Mouse (Mus musculus) embryonic facial prominence, embryonic 11.5 days (tissue): ENCODE measurements around the gene Hcn3. TPM values are rescaled to one million over a fixed set of nuclear protein-coding genes. Genes with fewer than 3 reads are reported as not detected.
A peak's percentile ranks its signal among the peaks of the same experiment; 100 is the strongest.

Source experiments
- ATAC-seq: fragments of 200-750 bp; cut with Nextera tagmentation; replicated peaks from 2 replicates; pipeline ENCODE4 v1.8.0; 2017; ENCODE audit warnings: low read depth; ENCODE audit not compliant: insufficient number of reproducible peaks, low FRiP score, low TSS enrichment
- DNase-seq: peaks from one replicate; pipeline ENCODE4 v3.0.0-alpha.2; 2015; ENCODE audit warnings: low spot score
- H3K27ac ChIP-seq: fragments of 300-500 bp; sonication (generic); replicated peaks from 2 replicates; pipeline ENCODE4 v1.5.1; 2014; ENCODE audit warnings: mild to moderate bottlenecking, low read depth, low read length, control low read depth
- H3K27me3 ChIP-seq: fragments of 300-500 bp; sonication (generic); 2 replicates; pipeline ENCODE4 v1.6.1; 2014; ENCODE audit warnings: mild to moderate bottlenecking, low read length, moderate library complexity, mixed read lengths; ENCODE audit not compliant: control insufficient read depth, insufficient read depth
- H3K36me3 ChIP-seq: fragments of 300-500 bp; sonication (generic); replicated peaks from 2 replicates; pipeline ENCODE4 v1.6.1; 2014; ENCODE audit warnings: low read depth, mild to moderate bottlenecking, low read length, moderate library complexity, mixed read lengths; ENCODE audit not compliant: control insufficient read depth, insufficient read depth
- H3K4me1 ChIP-seq: fragments of 300-500 bp; sonication (generic); 2 replicates; pipeline ENCODE4 v1.6.1; 2014; ENCODE audit warnings: low read length, mixed read lengths; ENCODE audit not compliant: control insufficient read depth, insufficient read depth
- H3K4me2 ChIP-seq: fragments of 300-500 bp; sonication (generic); 2 replicates; pipeline ENCODE4 v1.6.1; 2014; ENCODE audit warnings: low read depth, mild to moderate bottlenecking, control low read depth, low read length, moderate library complexity
- H3K4me3 ChIP-seq: fragments of 300-500 bp; sonication (generic); 2 replicates; pipeline ENCODE4 v1.5.1; 2014; ENCODE audit warnings: low read depth, low read length, control low read depth
- H3K9ac ChIP-seq: fragments of 300-500 bp; sonication (generic); replicated peaks from 2 replicates; pipeline ENCODE4 v1.6.1; 2014; ENCODE audit warnings: mild to moderate bottlenecking, control low read depth, low read length
- H3K9me3 ChIP-seq: fragments of 300-500 bp; sonication (generic); replicated peaks from 2 replicates; pipeline ENCODE4 v1.6.1; 2016; ENCODE audit warnings: mild to moderate bottlenecking, low read length, inconsistent platforms, mixed read lengths; ENCODE audit not compliant: control insufficient read depth
- WGBS: fragments of 180-500 bp; shearing (Covaris S2); extraction: QIAGEN DNeasy Blood & Tissue Kit; methylation state at CpG from one replicate; pipeline ENCODE4 v1.1.7; 2014; 5-methylcytosine and 5-hydroxymethylcytosine counted together
- polyA plus RNA-seq: library from polyadenylated mRNA; unstranded; fragments of >200 nt; fragmentation: Nextera tagmentation; extraction: Ambion mirVana; gene quantifications from 2 replicates; pipeline ENCODE4 v1.2.1, GENCODE M21; 2014

Hcn3 gene
- polyA plus RNA-seq, 1 experiment from 2014 or later: 1.2 TPM

GRCm38 (mm10) chr3:89101459-89101811 lies 58.6 kb downstream of the Hcn3 start:
- DNase-seq (no peak), ATAC-seq (peak; percentile 21; the same call in 1 of the 2 replicates)
- Histone ChIP-seq H3K4me3 (peak overlapping the region; percentile 84), H3K4me2 (peak overlapping the region; percentile 91), H3K27me3 (no peaks in the 10 kb centered on the region), H3K4me1 (no peaks in the 10 kb centered on the region; the same call in 1 of the 2 replicates), H3K27ac (peak overlapping the region; percentile 35; the same call in 1 of the 2 replicates), H3K9me3 (no peaks in the 10 kb centered on the region), H3K36me3 (no peaks in the 10 kb centered on the region; the same call in 1 of the 2 replicates), H3K9ac (peak overlapping the region; percentile 70)
- WGBS: under 1% methylated on average over 19 of the region's 19 CpGs

- 57% methylated on average over 7 of the region's 7 CpGs for WGBS
- peak within 1 kb of the TSS; percentile 70 for H3K9ac ChIP-seq
- peak within 1 kb of the TSS; percentile 35; the same call in 1 of the 2 replicates for H3K27ac ChIP-seq
- H3K27me3 ChIP-seq: no peaks in the 10 kb centered on the region
- no peaks in the 10 kb centered on the region; the same call in 1 of the 2 replicates for H3K4me1 ChIP-seq
- peak within 1 kb of the TSS; percentile 84 for H3K4me3 ChIP-seq
- H3K4me2 ChIP-seq: peak within 1 kb of the TSS; percentile 91
- DNase-seq (no peak), ATAC-seq (0 out of 2 replicates have a peak, but pooled peaks have one; percentile 12)
- peaks cover 3% of the 10 kb centered on the region; the same call in 1 of the 2 replicates for H3K36me3 ChIP-seq
- H3K9me3 ChIP-seq: no peaks in the 10 kb centered on the region
Measured at GRCm38 (mm10) chr3:89100811-89101210, 59.2 kb downstream of the Hcn3 start, which contains the start of gene Gm43738. Gene Gm43738 (minus strand): TSS chr3:89101099.

Other genes starting within 250 kb of the Hcn3 start
- 49.2 and 53.8 TPM in 2 replicates for gene Msto1, start 246.2 kb downstream of the Hcn3 start, polyA plus RNA-seq
- gene Ash1l, start 209.6 kb downstream of the Hcn3 start, polyA plus RNA-seq: 14.1 and 15.2 TPM in 2 replicates
- gene Dap3, start 209.0 kb downstream of the Hcn3 start, polyA plus RNA-seq: 171 and 173 TPM in 2 replicates
- gene Rusc1, start 66.9 kb downstream of the Hcn3 start, polyA plus RNA-seq: 14.4 and 18.0 TPM in 2 replicates
- not detected in 2 replicates for gene Gm43738, start 59.1 kb downstream of the Hcn3 start, polyA plus RNA-seq
- gene Fdps, start 58.2 kb downstream of the Hcn3 start, polyA plus RNA-seq: 299 and 334 TPM in 2 replicates
- gene Pklr, start 24.1 kb downstream of the Hcn3 start, polyA plus RNA-seq: 1.5 and 2.0 TPM in 2 replicates
- 28.2 and 28.5 TPM in 2 replicates for gene Clk2, start 4.6 kb upstream of the Hcn3 start, polyA plus RNA-seq
- 80.5 and 91.1 TPM in 2 replicates for gene Scamp3, start 17.3 kb upstream of the Hcn3 start, polyA plus RNA-seq
- 15.3 and 19.4 TPM in 2 replicates for gene Fam189b, start 22.9 kb upstream of the Hcn3 start, polyA plus RNA-seq
- 34.6 TPM in 2 replicates for gene Gba, start 42.7 kb upstream of the Hcn3 start, polyA plus RNA-seq
- gene Thbs3, start 55.0 kb upstream of the Hcn3 start, polyA plus RNA-seq: 24.4 and 26.0 TPM in 2 replicates
- 208 and 225 TPM in 2 replicates for gene Mtx1, start 66.9 kb upstream of the Hcn3 start, polyA plus RNA-seq
- 0.90 and 1.3 TPM in 2 replicates for gene Muc1, start 68.9 kb upstream of the Hcn3 start, polyA plus RNA-seq
- gene Krtcap2, start 85.8 kb upstream of the Hcn3 start, polyA plus RNA-seq: 287 and 288 TPM in 2 replicates
- 3.0 and 4.5 TPM in 2 replicates for gene Trim46, start 86.1 kb upstream of the Hcn3 start, polyA plus RNA-seq
- gene Dpm3, start 99.2 kb upstream of the Hcn3 start, polyA plus RNA-seq: 82.4 and 87.9 TPM in 2 replicates
- gene Slc50a1, start 110.4 kb upstream of the Hcn3 start, polyA plus RNA-seq: 39.8 and 45.7 TPM in 2 replicates
- 26.9 and 30.2 TPM in 2 replicates for gene Efna1, start 120.9 kb upstream of the Hcn3 start, polyA plus RNA-seq
- gene Efna3, start 162.8 kb upstream of the Hcn3 start, polyA plus RNA-seq: 6.6 and 8.3 TPM in 2 replicates
- gene Efna4, start 177.8 kb upstream of the Hcn3 start, polyA plus RNA-seq: 39.1 and 39.5 TPM in 2 replicates
- 17.8 and 17.9 TPM in 2 replicates for gene Adam15, start 189.8 kb upstream of the Hcn3 start, polyA plus RNA-seq
- gene Dcst2, start 201.8 kb upstream of the Hcn3 start, polyA plus RNA-seq: 0.32 TPM in 1 of 2 replicates, not detected in the other
- 0.21 TPM in 1 of 2 replicates, not detected in the other for gene Dcst1, start 205.1 kb upstream of the Hcn3 start, polyA plus RNA-seq
- gene Zbtb7b, start 234.6 kb upstream of the Hcn3 start, polyA plus RNA-seq: 0.49 and 1.1 TPM in 2 replicates
- gene Lenep, start 242.6 kb upstream of the Hcn3 start, polyA plus RNA-seq: 0.80 TPM in 1 of 2 replicates, not detected in the other